Comparison of ENCODE assay signal across 17 mouse cellular contexts in the genomic region with DNA sequence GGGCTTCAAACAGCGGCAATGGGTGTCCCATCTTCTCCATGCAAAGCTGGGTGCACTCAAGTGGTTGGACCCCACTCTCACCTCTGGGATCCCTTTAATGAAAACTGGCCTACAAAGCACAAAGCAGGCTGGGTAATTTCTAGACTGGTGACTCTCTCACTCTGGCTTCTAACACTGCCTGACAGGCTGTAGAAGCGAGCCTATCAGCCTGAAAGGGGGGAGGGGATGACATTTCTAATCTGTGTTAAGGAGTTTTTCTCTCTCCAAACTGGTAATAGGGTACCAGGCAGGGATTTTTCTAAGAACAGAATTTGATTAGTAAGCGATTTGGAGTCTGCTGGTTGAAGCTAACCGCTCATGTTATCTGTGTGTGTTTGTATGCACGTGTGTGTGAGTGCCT. TPM values are rescaled to one million over a fixed set of nuclear protein-coding genes. Genes with fewer than 3 reads are reported as not detected.
DNase-seq lines count a peak whose midpoint lies in the region; ATAC-seq and TF ChIP-seq lines count a peak whose summit lies in the region.
"Had no signal": no experiment of that assay in that cellular context is flagged by ENCODE, and none has a peak within 500 bp of the region (broad histone marks: within the 10 kb centered on the region; RNA-seq: fewer than 3 reads in every experiment).

No protein-coding gene starts in this region.

- H3K4me2 ChIP-seq in heart, embryonic 12.5 days: peak overlapping the region; percentile 36
- H3K4me2 ChIP-seq in hindbrain, embryonic 14.5 days (replicated peaks): no peak overlapping the region
- no peak overlapping the region for H3K4me2 ChIP-seq in hindbrain, embryonic 16.5 days (ENCODE audit: low read length)
- H3K4me2 ChIP-seq: embryonic facial prominence, embryonic 12.5 days; intestine, embryonic 15.5 days; lung, embryonic 14.5 days had no signal

- peaks cover 50% of the 10 kb centered on the region for H3K4me1 ChIP-seq in heart, embryonic 12.5 days (replicated peaks)
- no peaks in the 10 kb centered on the region for H3K4me1 ChIP-seq in hindbrain, embryonic 14.5 days (replicated peaks; ENCODE audit: control insufficient read depth, insufficient read depth, low read length)
- no peaks in the 10 kb centered on the region; the same call in 1 of the 2 replicates for H3K4me1 ChIP-seq in hindbrain, embryonic 16.5 days (ENCODE audit: control insufficient read depth, insufficient read depth, low read depth, low read length)
- H3K4me1 ChIP-seq in spleen, adult 2 months (ENCODE audit: control insufficient read depth, insufficient read depth, insufficient read length): peaks cover 10% of the 10 kb centered on the region; the same call in 1 of the 2 replicates
- H3K4me1 ChIP-seq: intestine, embryonic 15.5 days had no signal

- peak; percentile 20; the same call in 1 of the 2 replicates for ATAC-seq in heart, embryonic 12.5 days (ENCODE audit: insufficient number of reproducible peaks, low FRiP score)
- ATAC-seq in hindbrain, embryonic 14.5 days (ENCODE audit: low FRiP score): no peak
- ATAC-seq in hindbrain, embryonic 16.5 days: no peak
- ATAC-seq: intestine, embryonic 15.5 days had no signal

- H3K27ac ChIP-seq in heart, embryonic 12.5 days (ENCODE audit: poor library complexity, severe bottlenecking): peak overlapping the region; percentile 56
- peak overlapping the region; percentile 4; the same call in 1 of the 2 replicates for H3K27ac ChIP-seq in hindbrain, embryonic 14.5 days
- no peak overlapping the region for H3K27ac ChIP-seq in hindbrain, embryonic 16.5 days (ENCODE audit: low read depth, low read length)
- 0 out of 2 replicates have a peak overlapping the region, but pooled peaks have one; percentile 0 for H3K27ac ChIP-seq in spleen, adult 2 months (ENCODE audit: insufficient read depth, low read length)
- H3K27ac ChIP-seq: embryonic facial prominence, embryonic 12.5 days; gastrocnemius, adult 2 months; intestine, embryonic 15.5 days had no signal

- peaks cover 33% of the 10 kb centered on the region for H3K36me3 ChIP-seq in heart, embryonic 12.5 days
- peaks cover 22% of the 10 kb centered on the region for H3K36me3 ChIP-seq in hindbrain, embryonic 14.5 days (replicated peaks; ENCODE audit: control insufficient read depth, insufficient read depth)
- peaks cover 22% of the 10 kb centered on the region for H3K36me3 ChIP-seq in hindbrain, embryonic 16.5 days (ENCODE audit: control insufficient read depth, insufficient read depth, low read length)
- H3K36me3 ChIP-seq in spleen, adult 2 months (ENCODE audit: control insufficient read depth, insufficient read depth, low read length): peaks cover 18% of the 10 kb centered on the region

- H3K9me3 ChIP-seq in heart, embryonic 12.5 days (replicated peaks): peaks cover 8% of the 10 kb centered on the region
- peaks cover 4% of the 10 kb centered on the region; the same call in 1 of the 2 replicates for H3K9me3 ChIP-seq in hindbrain, embryonic 14.5 days (ENCODE audit: control insufficient read depth, low read length)
- no peaks in the 10 kb centered on the region; the same call in 1 of the 2 replicates for H3K9me3 ChIP-seq in hindbrain, embryonic 16.5 days (ENCODE audit: control insufficient read depth, low read length)
- H3K9me3 ChIP-seq: intestine, embryonic 15.5 days had no signal

- no peak for DNase-seq in heart, adult 18-20 months
- no peak for DNase-seq in hindbrain, embryonic 14.5 days (ENCODE audit: low spot score)
- DNase-seq in spleen, adult 2 months (ENCODE audit: low read depth in 1 of 2, low spot score in 2 of 2): no peak
- DNase-seq in spleen, postnatal 14 days (ENCODE audit: low spot score in 2 of 2): no peak
- DNase-seq in cerebellum, adult 9-10 months: no peak
- DNase-seq: adrenal gland, postnatal 25 days; cerebellum, adult 8-10 months; gastrocnemius, adult 2 months; layer of hippocampus, postnatal 36 days; lung, embryonic 14.5 days; lung, postnatal 4 days; right cerebral cortex, postnatal 25 days; thymus, postnatal 36 days had no signal

- no peaks in the 10 kb centered on the region for H3K27me3 ChIP-seq in heart, embryonic 12.5 days (replicated peaks)
- no peaks in the 10 kb centered on the region for H3K27me3 ChIP-seq in hindbrain, embryonic 14.5 days (ENCODE audit: control insufficient read depth, insufficient read depth, low read length)
- H3K27me3 ChIP-seq in hindbrain, embryonic 16.5 days (replicated peaks; ENCODE audit: control insufficient read depth, insufficient read depth, low read length): no peaks in the 10 kb centered on the region
- no peaks in the 10 kb centered on the region for H3K27me3 ChIP-seq in spleen, adult 2 months (ENCODE audit: control insufficient read depth, insufficient read depth, low read length)
- H3K27me3 ChIP-seq: embryonic facial prominence, embryonic 12.5 days; intestine, embryonic 15.5 days had no signal

- no peak for TF ChIP-seq CTCF in spleen, adult 2 months (IDR thresholded peaks at IDR 0.05; ENCODE audit: extremely low read depth, insufficient read depth, insufficient read length, insufficient replicate concordance)

- H3K4me3 ChIP-seq in heart, embryonic 12.5 days: no peak overlapping the region
- H3K4me3 ChIP-seq in hindbrain, embryonic 14.5 days (replicated peaks; ENCODE audit: low read length): no peak overlapping the region
- H3K4me3 ChIP-seq in hindbrain, embryonic 16.5 days (ENCODE audit: low read length): no peak overlapping the region
- no peak overlapping the region for H3K4me3 ChIP-seq in spleen, adult 2 months (ENCODE audit: extremely low read depth, insufficient read depth, insufficient read length)
- H3K4me3 ChIP-seq: embryonic facial prominence, embryonic 12.5 days; gastrocnemius, adult 2 months; intestine, embryonic 15.5 days had no signal

- 41% methylated on average over 5 of the region's 5 CpGs for WGBS in heart, embryonic 12.5 days
- 75% methylated on average over 5 of the region's 5 CpGs for WGBS in hindbrain, embryonic 14.5 days
- WGBS in hindbrain, embryonic 16.5 days: 79% methylated on average over 5 of the region's 5 CpGs
- WGBS in spleen, adult 2 months: 82% methylated on average over 5 of the region's 5 CpGs

- TF ChIP-seq POLR2A in spleen, adult 2 months (IDR thresholded peaks at IDR 0.05; ENCODE audit: low read depth, low read length): no peak

- H3K9ac ChIP-seq in heart, embryonic 12.5 days: no peak overlapping the region
- H3K9ac ChIP-seq in hindbrain, embryonic 14.5 days: no peak overlapping the region
- H3K9ac ChIP-seq in hindbrain, embryonic 16.5 days (ENCODE audit: low read depth, low read length): no peak overlapping the region
- H3K9ac ChIP-seq: embryonic facial prominence, embryonic 12.5 days; intestine, embryonic 15.5 days; lung, embryonic 14.5 days had no signal

RNA-seq across cellular contexts. Expression of a gene that starts 15.8 kb away (rescaled TPM):
- 93.0 and 99.8 TPM in 2 replicates for polyA plus RNA-seq in heart, embryonic 12.5 days (2016; fragmentation: Nextera tagmentation; extraction: Ambion mirVana)
- 10 to 100 TPM in 1 of 2 experiments, 1 to 10 TPM in 1; 5.9 to 13.3 TPM for total RNA-seq in heart, adult 18-20 months (2021)
- 133 and 144 TPM in 2 replicates for polyA plus RNA-seq in hindbrain, embryonic 14.5 days (2014; fragmentation: Nextera tagmentation; extraction: Ambion mirVana)
- polyA plus RNA-seq in hindbrain, embryonic 16.5 days (2015; fragmentation: Nextera tagmentation; extraction: Ambion mirVana): 127 and 139 TPM in 2 replicates
- 44.4 and 61.5 TPM in 2 replicates for polyA plus RNA-seq in spleen, adult 2 months (2012; rRNA removed)
